9 mouse cellular contexts compared by ENCODE assay signal in genomic region chr6:85262865-85263515, GRCm38 (mm10).
DNase-seq lines count a peak whose midpoint lies in the region; ATAC-seq and TF ChIP-seq lines count a peak whose summit lies in the region.
"Had no signal": no experiment of that assay in that cellular context is flagged by ENCODE, and none has a peak within 500 bp of the region (broad histone marks: within the 10 kb centered on the region; RNA-seq: fewer than 3 reads in every experiment).

No protein-coding gene starts in this region.

- ATAC-seq in hindbrain, embryonic 14.5 days (ENCODE audit: low FRiP score), result no peak
- ATAC-seq in hindbrain, embryonic 13.5 days (ENCODE audit: low FRiP score), result no peak

- H3K9ac ChIP-seq in hindbrain, embryonic 14.5 days, result no peak overlapping the region
- H3K9ac ChIP-seq in hindbrain, embryonic 13.5 days, result no peak overlapping the region
- H3K9ac ChIP-seq: lung, embryonic 15.5 days had no signal

- no peaks in the 10 kb centered on the region for H3K27me3 ChIP-seq in hindbrain, embryonic 14.5 days (ENCODE audit: control insufficient read depth, insufficient read depth, low read length)
- H3K27me3 ChIP-seq in hindbrain, embryonic 13.5 days, result peaks cover 50% of the 10 kb centered on the region
- H3K27me3 ChIP-seq in E14TG2a.4 (ENCODE audit: insufficient read depth, low read length), result peaks cover 4% of the 10 kb centered on the region; the same call in 1 of the 2 replicates
- H3K27me3 ChIP-seq: lung, embryonic 15.5 days had no signal

- peaks cover 21% of the 10 kb centered on the region for H3K4me1 ChIP-seq in hindbrain, embryonic 14.5 days (replicated peaks; ENCODE audit: control insufficient read depth, insufficient read depth, low read length)
- peaks cover 35% of the 10 kb centered on the region for H3K4me1 ChIP-seq in hindbrain, embryonic 13.5 days (replicated peaks)
- peaks cover 77% of the 10 kb centered on the region for H3K4me1 ChIP-seq in E14TG2a.4 (replicated peaks; ENCODE audit: low read depth, low read length)
- H3K4me1 ChIP-seq: lung, embryonic 15.5 days had no signal

- no peak overlapping the region for H3K27ac ChIP-seq in hindbrain, embryonic 14.5 days
- H3K27ac ChIP-seq in hindbrain, embryonic 13.5 days, result no peak overlapping the region
- H3K27ac ChIP-seq: lung, embryonic 15.5 days had no signal

- peak; percentile 75 for TF ChIP-seq CTCF in E14TG2a.4 (conservative IDR thresholded peaks at IDR 0.05; ENCODE audit: low read length)

- no peak overlapping the region for H3K4me2 ChIP-seq in hindbrain, embryonic 14.5 days (replicated peaks)
- H3K4me2 ChIP-seq in hindbrain, embryonic 13.5 days, result no peak overlapping the region
- H3K4me2 ChIP-seq: lung, embryonic 15.5 days had no signal

- no peak overlapping the region for H3K4me3 ChIP-seq in hindbrain, embryonic 14.5 days (replicated peaks; ENCODE audit: low read length)
- H3K4me3 ChIP-seq in hindbrain, embryonic 13.5 days, result no peak overlapping the region
- H3K4me3 ChIP-seq in E14TG2a.4 (replicated peaks; ENCODE audit: low read length), result no peak overlapping the region
- H3K4me3 ChIP-seq: lung, embryonic 15.5 days had no signal

- 98% methylated on average over 4 of the region's 4 CpGs for WGBS in hindbrain, embryonic 14.5 days
- 95% methylated on average over 4 of the region's 4 CpGs for WGBS in hindbrain, embryonic 13.5 days

- intact Hi-C loops in gastrocnemius, postnatal 14 days (cut with DNase I; ENCODE audit: low total_unique reads), result loop anchor here (10.0 kb wide), 1 partner anchor 132 kb away; no protein-coding TSS in a partner anchor

- H3K9me3 ChIP-seq in hindbrain, embryonic 14.5 days (ENCODE audit: control insufficient read depth, low read length), result no peaks in the 10 kb centered on the region
- no peaks in the 10 kb centered on the region for H3K9me3 ChIP-seq in hindbrain, embryonic 13.5 days
- no peaks in the 10 kb centered on the region for H3K9me3 ChIP-seq in E14TG2a.4 (ENCODE audit: low read length)
- H3K9me3 ChIP-seq: lung, embryonic 15.5 days had no signal

- H3K36me3 ChIP-seq in hindbrain, embryonic 14.5 days (replicated peaks; ENCODE audit: control insufficient read depth, insufficient read depth), result no peaks in the 10 kb centered on the region
- no peaks in the 10 kb centered on the region for H3K36me3 ChIP-seq in hindbrain, embryonic 13.5 days
- no peaks in the 10 kb centered on the region for H3K36me3 ChIP-seq in E14TG2a.4 (ENCODE audit: insufficient read depth, low read length)
- H3K36me3 ChIP-seq: lung, embryonic 15.5 days had no signal

- peak; percentile 68 for DNase-seq in hindbrain, embryonic 14.5 days (ENCODE audit: low spot score)
- DNase-seq in c-Kit-positive CD71-positive TER-119-positive erythroid progenitor cells, embryonic 14.5 days (ENCODE audit: low spot score), result peak; percentile 6
- peak; percentile 56 for DNase-seq in gastrocnemius, postnatal 14 days
- DNase-seq in kidney, postnatal 4 days, result peak; percentile 69 to 77
- peak; percentile 27 for DNase-seq in retina, postnatal 7 days (ENCODE audit: low read depth, low spot score)
- DNase-seq in frontal cortex, postnatal 10 days (ENCODE audit: low spot score in 2 of 2), result no peak

Comparison
In these comparisons a context has a peak if more than half of its experiments do, and no peak if none do; other contexts are left out.
1. DNase-seq: peak in hindbrain, embryonic 14.5 days (single experiment), c-Kit-positive CD71-positive TER-119-positive erythroid progenitor cells, embryonic 14.5 days (single experiment), gastrocnemius, postnatal 14 days (single experiment), kidney, postnatal 4 days (2 of 2) and retina, postnatal 7 days (single experiment); none in frontal cortex, postnatal 10 days (0 of 2).